Mouse (Mus musculus): ENCODE measurements around the gene Mb21d2. TPM values are rescaled to one million over a fixed set of nuclear protein-coding genes. Genes with fewer than 3 reads are reported as not detected.

Gene Mb21d2
- polyA plus RNA-seq, 1 experiment from 2014 or later, result 4.2 TPM

- peaks cover 9% of the 10 kb centered on the region; the same call in 1 of the 2 replicates for H3K9me3 ChIP-seq (ENCODE audit: control insufficient read depth, low read length)
- H3K4me3 ChIP-seq (ENCODE audit: low read depth, low read length), result no peak overlapping the region
- no peak for ATAC-seq (replicated peaks; ENCODE audit: low FRiP score)
- H3K27me3 ChIP-seq (replicated peaks; ENCODE audit: control insufficient read depth, insufficient read depth, low read length), result no peaks in the 10 kb centered on the region
- no peak overlapping the region for H3K4me2 ChIP-seq
- H3K36me3 ChIP-seq (ENCODE audit: control insufficient read depth, insufficient read depth, low read length), result no peaks in the 10 kb centered on the region
- no peaks in the 10 kb centered on the region; the same call in 1 of the 2 replicates for H3K4me1 ChIP-seq (replicated peaks; ENCODE audit: control insufficient read depth, insufficient read depth, low read length)
- no peak overlapping the region for H3K9ac ChIP-seq (ENCODE audit: low read depth, low read length)
- no peak for DNase-seq (ENCODE audit: low spot score)
- no peak overlapping the region for H3K27ac ChIP-seq (ENCODE audit: low read depth, low read length)
- 49% methylated on average over 5 of the region's 5 CpGs for WGBS
These were observed 36.2 kb downstream of the Mb21d2 start for GRCm38 (mm10) chr16:28893266-28893665.

- DNase-seq (ENCODE audit: low spot score), result no peak
- Histone ChIP-seq H3K27ac (ENCODE audit: low read depth, low read length) (no peak overlapping the region), H3K27me3 (replicated peaks; ENCODE audit: control insufficient read depth, insufficient read depth, low read length) (no peaks in the 10 kb centered on the region), H3K36me3 (ENCODE audit: control insufficient read depth, insufficient read depth, low read length) (no peaks in the 10 kb centered on the region), H3K4me2 (no peak overlapping the region), H3K9ac (ENCODE audit: low read depth, low read length) (no peak overlapping the region), H3K4me1 (replicated peaks; ENCODE audit: control insufficient read depth, insufficient read depth, low read length) (peaks cover 7% of the 10 kb centered on the region), H3K4me3 (ENCODE audit: low read depth, low read length) (no peak overlapping the region), H3K9me3 (ENCODE audit: control insufficient read depth, low read length) (peaks cover 9% of the 10 kb centered on the region; the same call in 1 of the 2 replicates)
- WGBS, result 69% methylated on average over 9 of the region's 9 CpGs
- ATAC-seq (replicated peaks; ENCODE audit: low FRiP score), result no peak
These were observed 43.2 kb downstream of the Mb21d2 start for GRCm38 (mm10) chr16:28886201-28886745.

GRCm38 (mm10) chr16:28885474-28885873 is 44.0 kb downstream of the Mb21d2 start:
- H3K4me2 ChIP-seq, result no peak overlapping the region
- ATAC-seq (replicated peaks; ENCODE audit: low FRiP score) (no peak), DNase-seq (ENCODE audit: low spot score) (no peak)
- 80% methylated on average over 8 of the region's 8 CpGs for WGBS
- H3K27ac ChIP-seq (ENCODE audit: low read depth, low read length), result no peak overlapping the region
- no peak overlapping the region for H3K9ac ChIP-seq (ENCODE audit: low read depth, low read length)
- no peak overlapping the region for H3K4me3 ChIP-seq (ENCODE audit: low read depth, low read length)
- no peaks in the 10 kb centered on the region for H3K36me3 ChIP-seq (ENCODE audit: control insufficient read depth, insufficient read depth, low read length)
- H3K27me3 ChIP-seq (replicated peaks; ENCODE audit: control insufficient read depth, insufficient read depth, low read length), result no peaks in the 10 kb centered on the region
- H3K4me1 ChIP-seq (replicated peaks; ENCODE audit: control insufficient read depth, insufficient read depth, low read length), result peaks cover 9% of the 10 kb centered on the region
- peaks cover 9% of the 10 kb centered on the region; the same call in 1 of the 2 replicates for H3K9me3 ChIP-seq (ENCODE audit: control insufficient read depth, low read length)

GRCm38 (mm10) chr16:28884661-28885060 is 44.8 kb downstream of the Mb21d2 start:
- Histone ChIP-seq H3K4me1 (replicated peaks; ENCODE audit: control insufficient read depth, insufficient read depth, low read length) (peaks cover 9% of the 10 kb centered on the region), H3K9me3 (ENCODE audit: control insufficient read depth, low read length) (peaks cover 6% of the 10 kb centered on the region; the same call in 1 of the 2 replicates), H3K36me3 (ENCODE audit: control insufficient read depth, insufficient read depth, low read length) (no peaks in the 10 kb centered on the region), H3K9ac (ENCODE audit: low read depth, low read length) (no peak overlapping the region), H3K4me3 (ENCODE audit: low read depth, low read length) (no peak overlapping the region), H3K4me2 (no peak overlapping the region), H3K27me3 (replicated peaks; ENCODE audit: control insufficient read depth, insufficient read depth, low read length) (no peaks in the 10 kb centered on the region), H3K27ac (ENCODE audit: low read depth, low read length) (no peak overlapping the region)
- DNase-seq (ENCODE audit: low spot score), result no peak
- 68% methylated on average over 5 of the region's 5 CpGs for WGBS
- ATAC-seq (replicated peaks; ENCODE audit: low FRiP score), result no peak

GRCm38 (mm10) chr16:28883649-28884048 is 45.8 kb downstream of the Mb21d2 start:
- no peak for ATAC-seq (replicated peaks; ENCODE audit: low FRiP score)
- no peak overlapping the region for H3K27ac ChIP-seq (ENCODE audit: low read depth, low read length)
- H3K4me2 ChIP-seq, result no peak overlapping the region
- WGBS, result 65% methylated on average over 8 of the region's 8 CpGs
- no peaks in the 10 kb centered on the region for H3K9me3 ChIP-seq (ENCODE audit: control insufficient read depth, low read length)
- no peaks in the 10 kb centered on the region for H3K36me3 ChIP-seq (ENCODE audit: control insufficient read depth, insufficient read depth, low read length)
- H3K27me3 ChIP-seq (replicated peaks; ENCODE audit: control insufficient read depth, insufficient read depth, low read length), result no peaks in the 10 kb centered on the region
- H3K9ac ChIP-seq (ENCODE audit: low read depth, low read length), result no peak overlapping the region
- DNase-seq (ENCODE audit: low spot score), result no peak
- H3K4me3 ChIP-seq (ENCODE audit: low read depth, low read length), result no peak overlapping the region
- H3K4me1 ChIP-seq (replicated peaks; ENCODE audit: control insufficient read depth, insufficient read depth, low read length), result peaks cover 9% of the 10 kb centered on the region

- H3K4me1 ChIP-seq (replicated peaks; ENCODE audit: control insufficient read depth, insufficient read depth, low read length), result peaks cover 9% of the 10 kb centered on the region
- H3K36me3 ChIP-seq (ENCODE audit: control insufficient read depth, insufficient read depth, low read length), result no peaks in the 10 kb centered on the region
- DNase-seq (ENCODE audit: low spot score) (no peak), ATAC-seq (replicated peaks; ENCODE audit: low FRiP score) (no peak)
- no peaks in the 10 kb centered on the region for H3K9me3 ChIP-seq (ENCODE audit: control insufficient read depth, low read length)
- no peak overlapping the region for H3K4me3 ChIP-seq (ENCODE audit: low read depth, low read length)
- no peak overlapping the region for H3K27ac ChIP-seq (ENCODE audit: low read depth, low read length)
- H3K9ac ChIP-seq (ENCODE audit: low read depth, low read length), result no peak overlapping the region
- H3K4me2 ChIP-seq, result no peak overlapping the region
- H3K27me3 ChIP-seq (replicated peaks; ENCODE audit: control insufficient read depth, insufficient read depth, low read length), result no peaks in the 10 kb centered on the region
- WGBS, result 49% methylated on average over 21 of the region's 21 CpGs
These were observed 46.6 kb downstream of the Mb21d2 start for GRCm38 (mm10) chr16:28882687-28883428.

GRCm38 (mm10) chr16:28881787-28882186 is 47.7 kb downstream of the Mb21d2 start:
- H3K27ac ChIP-seq (ENCODE audit: low read depth, low read length), result no peak overlapping the region
- H3K4me2 ChIP-seq, result no peak overlapping the region
- H3K36me3 ChIP-seq (ENCODE audit: control insufficient read depth, insufficient read depth, low read length), result no peaks in the 10 kb centered on the region
- WGBS, result 52% methylated on average over 8 of the region's 8 CpGs
- H3K9ac ChIP-seq (ENCODE audit: low read depth, low read length), result no peak overlapping the region
- no peak for ATAC-seq (replicated peaks; ENCODE audit: low FRiP score)
- no peaks in the 10 kb centered on the region for H3K27me3 ChIP-seq (replicated peaks; ENCODE audit: control insufficient read depth, insufficient read depth, low read length)
- no peak for DNase-seq (ENCODE audit: low spot score)
- H3K4me1 ChIP-seq (replicated peaks; ENCODE audit: control insufficient read depth, insufficient read depth, low read length), result peaks cover 9% of the 10 kb centered on the region
- H3K4me3 ChIP-seq (ENCODE audit: low read depth, low read length), result no peak overlapping the region
- no peaks in the 10 kb centered on the region for H3K9me3 ChIP-seq (ENCODE audit: control insufficient read depth, low read length)

GRCm38 (mm10) chr16:28880756-28881155 is 48.7 kb downstream of the Mb21d2 start:
- Histone ChIP-seq H3K9me3 (ENCODE audit: control insufficient read depth, low read length) (no peaks in the 10 kb centered on the region), H3K27ac (ENCODE audit: low read depth, low read length) (no peak overlapping the region), H3K36me3 (ENCODE audit: control insufficient read depth, insufficient read depth, low read length) (no peaks in the 10 kb centered on the region), H3K4me2 (no peak overlapping the region; the same call in 1 of the 2 replicates), H3K4me3 (ENCODE audit: low read depth, low read length) (no peak overlapping the region), H3K4me1 (replicated peaks; ENCODE audit: control insufficient read depth, insufficient read depth, low read length) (peaks cover 9% of the 10 kb centered on the region), H3K27me3 (replicated peaks; ENCODE audit: control insufficient read depth, insufficient read depth, low read length) (no peaks in the 10 kb centered on the region), H3K9ac (ENCODE audit: low read depth, low read length) (no peak overlapping the region)
- peak; percentile 50; the same call in 1 of the 2 replicates for ATAC-seq (replicated peaks; ENCODE audit: low FRiP score)
- no peak for DNase-seq (ENCODE audit: low spot score)
- 33% methylated on average over 8 of the region's 8 CpGs for WGBS

GRCm38 (mm10) chr16:28880307-28880681 is 49.2 kb downstream of the Mb21d2 start:
- H3K4me3 ChIP-seq (ENCODE audit: low read depth, low read length), result no peak overlapping the region
- DNase-seq (ENCODE audit: low spot score), result no peak
- H3K9me3 ChIP-seq (ENCODE audit: control insufficient read depth, low read length), result no peaks in the 10 kb centered on the region
- H3K27ac ChIP-seq (ENCODE audit: low read depth, low read length), result no peak overlapping the region
- H3K27me3 ChIP-seq (replicated peaks; ENCODE audit: control insufficient read depth, insufficient read depth, low read length), result no peaks in the 10 kb centered on the region
- H3K9ac ChIP-seq (ENCODE audit: low read depth, low read length), result no peak overlapping the region
- H3K36me3 ChIP-seq (ENCODE audit: control insufficient read depth, insufficient read depth, low read length), result no peaks in the 10 kb centered on the region
- H3K4me1 ChIP-seq (replicated peaks; ENCODE audit: control insufficient read depth, insufficient read depth, low read length), result peaks cover 9% of the 10 kb centered on the region
- 57% methylated on average over 8 of the region's 8 CpGs for WGBS
- no peak overlapping the region for H3K4me2 ChIP-seq
- ATAC-seq (replicated peaks; ENCODE audit: low FRiP score), result no peak
